Mouse (Mus musculus): ENCODE results near the gene Jade1.
A peak's percentile ranks its signal among the peaks of the same experiment; 100 is the strongest.

DNA sequence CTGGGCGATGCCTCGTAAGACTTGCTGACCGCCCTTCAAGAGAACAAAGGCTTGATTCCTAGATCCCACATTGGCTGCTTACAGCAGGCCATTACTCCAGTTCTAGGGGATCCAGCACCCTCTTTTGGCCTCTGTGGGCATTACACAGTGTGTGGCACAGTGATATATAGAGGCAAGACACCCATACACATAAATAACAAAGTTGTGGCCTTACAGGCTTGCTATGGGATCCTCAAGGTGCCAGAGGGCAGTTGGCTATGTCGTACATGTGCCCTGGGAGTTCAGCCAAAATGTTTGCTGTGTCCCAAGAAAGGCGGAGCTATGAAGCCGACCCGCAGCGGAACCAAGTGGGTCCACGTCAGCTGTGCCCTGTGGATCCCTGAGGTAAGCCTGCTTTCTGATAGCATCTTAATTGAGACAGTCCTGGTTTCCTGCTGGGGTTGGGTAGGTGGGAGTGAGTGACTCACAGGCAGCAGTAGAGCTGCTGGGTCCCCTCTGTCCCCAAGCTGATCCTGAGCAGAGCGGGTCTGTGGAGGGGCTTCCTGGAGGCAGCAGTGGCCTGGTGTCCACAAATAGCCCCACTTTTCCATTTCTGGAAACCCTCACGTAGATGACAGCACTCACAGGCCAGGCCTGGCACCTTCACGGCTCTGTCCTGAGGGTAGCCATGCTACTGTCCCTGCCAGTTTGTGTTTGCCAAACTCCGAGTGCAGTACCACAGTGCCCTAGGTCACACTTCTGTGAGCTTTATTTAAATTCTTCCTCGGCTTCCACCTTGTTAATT, 44.5 kb downstream of the Jade1 start:
- TF ChIP-seq CTCF (IDR thresholded peaks at IDR 0.05; ENCODE audit: low read depth, low read length) (peak; percentile 27), EP300 (IDR thresholded peaks at IDR 0.05; ENCODE audit: insufficient read depth, low read depth, low read length) (no peak)
